Mouse (Mus musculus) G1E (cell line): ENCODE data around the gene Cox6b1.

Source experiments
- CTCF ChIP-seq: IDR thresholded peaks from 2 replicates; pipeline ENCODE4 v1.5.1; 2012; ENCODE audit warnings: low read depth, low read length, inconsistent platforms, mixed read lengths
- GATA1 ChIP-seq: IDR thresholded peaks from 2 replicates; pipeline ENCODE4 v1.6.1; 2012; ENCODE audit warnings: borderline replicate concordance, low read length, inconsistent platforms, mixed read lengths
- GATA2 ChIP-seq: IDR thresholded peaks from 2 replicates; pipeline ENCODE4 v1.6.1; 2012; ENCODE audit warnings: low read depth, low read length, inconsistent platforms, borderline replicate concordance
- TAL1 ChIP-seq: conservative IDR thresholded peaks from 2 replicates; pipeline ENCODE4 v1.6.1; 2012; ENCODE audit warnings: low read depth, low read length, inconsistent platforms, mixed read lengths

- TF ChIP-seq GATA2 (no peak), CTCF (no peak), TAL1 (no peak), GATA1 (no peak)
These were observed 34.9 kb downstream of the Cox6b1 start for GRCm38 (mm10) chr7:30590927-30591604.
